Mouse (Mus musculus) kidney, postnatal 14 days (tissue): ENCODE measurements at regions not wholly inside any gene's neighbourhood (a gene's known extent, or its start where the extent isn't known, plus 50 kb on each side); places are given as distances from the start of the nearest gene placed in this dataset.

ENCODE experiments used
- DNase-seq: peaks from one replicate; pipeline ENCODE4 v3.0.0; 2022; ENCODE audit warnings: mixed read lengths

- DNase-seq: peak; percentile 4
Measured at GRCm38 (mm10) chr3:36743399-36743798, 53.4 kb upstream of the Trpc3 start.

- peak; percentile 19 for DNase-seq
Measured at GRCm38 (mm10) chr3:36754358-36754950, 64.5 kb upstream of the Trpc3 start.

- no peak for DNase-seq
Measured at GRCm38 (mm10) chr3:36762065-36762653, 72.2 kb upstream of the Trpc3 start.

GRCm38 (mm10) chr3:36762847-36763246, 72.9 kb upstream of the Trpc3 start:
- peak; percentile 63 for DNase-seq

DNA sequence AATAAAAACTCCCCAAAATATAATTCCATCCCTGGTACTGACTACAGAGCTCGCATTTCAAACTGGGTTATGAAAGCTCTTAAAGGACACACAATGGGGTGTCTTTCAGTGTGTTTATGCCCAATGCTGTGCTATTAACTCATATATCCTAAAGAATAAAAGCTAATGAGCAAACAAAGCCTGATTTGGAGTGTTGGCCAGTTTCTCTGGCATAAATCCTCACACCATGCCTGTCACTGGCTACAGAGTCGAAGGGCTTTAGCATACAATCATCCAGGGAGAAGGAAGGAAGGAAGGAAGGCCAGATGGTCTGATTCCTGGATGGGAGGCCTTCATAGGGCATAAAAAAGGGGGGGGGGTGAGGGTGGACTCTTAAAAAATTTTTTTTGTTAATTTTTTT, 74.8 kb upstream of the Trpc3 start:
- peak; percentile 20 for DNase-seq

- DNase-seq: peak; percentile 41
Measured at GRCm38 (mm10) chr3:36770096-36770495, 80.1 kb upstream of the Trpc3 start.

GRCm38 (mm10) chr3:36771011-36771410, 81.0 kb upstream of the Trpc3 start:
- DNase-seq: no peak

DNA sequence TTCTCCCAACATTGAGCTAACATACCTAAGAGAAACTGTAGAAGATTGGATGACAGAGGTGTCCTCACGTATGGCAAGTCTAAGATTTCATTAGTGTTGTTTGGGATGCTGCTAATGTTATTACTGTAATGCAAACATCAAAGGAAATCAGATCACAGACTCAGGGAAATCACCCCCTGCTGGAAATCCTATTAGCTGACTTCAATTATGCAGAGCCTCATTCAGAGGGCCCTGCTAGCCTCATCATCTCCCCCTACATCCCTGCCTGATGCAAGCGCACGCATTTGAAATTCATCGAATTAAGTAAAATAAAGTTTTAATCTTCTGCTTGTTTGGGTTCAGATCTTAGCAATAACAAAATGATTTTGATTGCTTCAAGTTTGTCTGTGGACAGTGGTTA, 84.1 kb upstream of the Trpc3 start:
- DNase-seq: no peak

DNA sequence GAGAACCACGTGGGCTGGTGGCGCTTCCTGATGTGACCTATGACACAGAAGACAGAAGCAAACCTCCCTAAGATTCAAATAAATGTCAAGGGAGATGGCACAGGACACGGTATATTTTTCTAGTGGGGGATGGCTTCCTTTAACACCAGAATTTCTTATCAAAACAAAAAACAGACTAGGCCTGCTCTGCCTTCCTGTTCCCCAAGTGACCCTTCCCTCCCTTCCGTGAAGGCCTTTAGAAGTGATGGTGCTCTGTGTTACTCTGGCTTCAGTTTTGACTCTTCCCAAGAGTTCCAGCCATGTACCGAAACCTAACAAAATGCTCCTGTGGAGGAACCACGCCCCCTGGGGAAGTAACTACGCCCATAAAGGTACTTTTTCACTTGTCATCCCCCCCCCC, 84.5 kb upstream of the 4932438A13Rik start:
- DNase-seq: peak; percentile 30

- no peak for DNase-seq
Measured at GRCm38 (mm10) chr3:36786581-36786980, 76.3 kb upstream of the 4932438A13Rik start.

- DNase-seq: no peak
Measured at GRCm38 (mm10) chr3:36790245-36790644, 72.7 kb upstream of the 4932438A13Rik start.

DNA sequence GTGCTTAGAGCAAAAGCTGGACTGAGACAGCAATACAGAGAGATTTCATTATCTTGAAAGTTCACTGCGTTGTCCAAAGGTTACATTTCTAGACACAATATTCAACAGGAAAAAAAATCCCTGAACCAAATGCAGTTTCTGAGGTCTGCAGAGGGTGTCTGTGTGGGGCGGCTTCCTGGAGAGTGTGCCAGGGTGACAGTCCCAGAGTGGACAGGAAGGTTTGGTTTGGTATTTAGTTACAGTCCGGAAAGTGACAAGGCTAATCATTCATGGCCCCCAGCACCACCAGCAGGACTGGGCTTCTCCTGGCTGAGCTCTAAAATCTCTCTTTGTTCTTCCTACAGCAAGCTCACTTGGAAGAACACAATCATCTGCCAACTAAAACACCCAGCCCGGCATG, 65.9 kb upstream of the 4932438A13Rik start:
- DNase-seq: peak; percentile 36

DNA sequence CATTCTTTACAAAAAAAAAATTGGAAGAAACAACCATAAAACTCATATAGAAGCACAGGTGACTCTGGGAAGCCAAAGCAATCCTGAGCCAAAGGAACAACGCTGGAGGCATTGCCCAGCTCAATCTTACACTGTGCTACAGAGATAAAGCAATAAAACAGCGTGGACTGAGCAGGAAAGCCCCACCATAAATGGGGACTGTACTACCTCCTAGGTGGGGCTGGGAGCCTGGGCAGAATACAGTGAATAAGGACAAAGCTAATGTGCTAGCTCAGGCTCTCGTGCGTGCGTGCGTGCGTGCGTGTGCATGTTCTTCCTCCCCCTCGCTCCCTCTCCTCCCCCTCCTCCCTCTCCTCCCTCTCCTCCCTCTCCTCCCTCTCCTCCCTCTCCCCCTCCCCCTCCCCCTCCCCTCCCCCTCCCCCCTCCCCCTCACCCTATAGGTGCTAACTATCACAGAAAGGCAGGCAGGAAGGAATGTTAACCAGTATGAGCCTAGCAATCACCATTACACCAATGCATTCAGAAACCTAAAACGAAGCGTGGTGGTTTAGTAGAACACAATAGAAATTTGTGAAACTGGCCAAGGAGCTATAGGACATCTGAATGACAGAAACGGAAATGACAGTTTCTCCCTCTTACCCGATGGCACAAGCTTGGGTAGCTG, 64.6 kb upstream of the 4932438A13Rik start:
- DNase-seq: no peak

GRCm38 (mm10) chr3:36810528-36810927, 52.4 kb upstream of the 4932438A13Rik start:
- no peak for DNase-seq
